Mouse (Mus musculus) cerebellum, adult 9-11 months (tissue): ENCODE data around the gene Pnpla5.

Source experiments
- DNase-seq: peaks from one replicate; pipeline ENCODE4 v3.0.0; 2022

The Pnpla5 gene

GRCm38 (mm10) chr15:84065140-84065539, 57.8 kb downstream of the Pnpla5 start, which contains the start of gene Efcab6:
TSS of gene Efcab6 (minus strand) at chr15:84065379.
- DNase-seq: no peak
